ENCODE assay signal across 1 mouse cellular context in the genomic region with DNA sequence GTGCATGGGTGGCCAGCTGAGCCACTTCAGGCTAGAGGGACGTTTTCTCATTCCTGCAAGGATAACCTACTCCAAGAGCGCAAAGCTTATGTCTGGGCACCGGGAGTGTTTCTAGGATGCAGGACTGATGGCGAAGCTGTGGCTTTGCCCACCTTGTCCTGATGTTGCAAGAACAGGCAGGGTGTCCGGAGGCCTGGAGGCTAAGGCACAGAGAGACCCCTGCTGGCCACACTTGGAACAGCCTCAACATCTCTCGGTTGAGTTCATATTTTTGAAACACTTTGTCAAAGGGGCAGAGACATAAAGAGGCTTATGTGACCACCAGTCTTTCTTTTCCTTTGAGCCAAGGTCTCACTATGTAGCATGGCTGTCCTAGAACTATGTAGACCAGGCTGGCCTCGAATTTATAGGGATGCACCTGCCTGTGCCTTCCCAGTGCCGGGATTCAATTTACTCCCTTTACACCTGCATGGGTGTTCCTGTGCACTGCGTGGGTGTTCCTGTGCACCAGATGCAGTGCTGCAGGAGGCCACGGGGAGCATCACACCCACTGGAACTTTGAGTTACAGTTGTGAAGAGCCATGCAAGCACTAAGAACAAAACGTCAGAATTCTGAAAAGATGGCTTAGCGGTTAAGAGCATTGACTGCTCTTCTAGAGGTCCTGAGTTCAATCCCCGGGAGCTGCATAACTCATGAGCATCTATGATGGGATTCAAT.
TF ChIP-seq lines count a peak whose summit lies in the region.

No protein-coding gene starts in this region.

TF ChIP-seq in MEL, 35 proteins besides CTCF, POLR2A, EP300 and RAD21:
- peak; percentile 42; the same call in 1 of the 2 replicates for TF ChIP-seq SIN3A (IDR thresholded peaks at IDR 0.05; ENCODE audit: low read length)
- TF ChIP-seq USF2 (IDR thresholded peaks at IDR 0.05; ENCODE audit: borderline replicate concordance in 1 of 2, insufficient read depth in 1 of 2, low read depth in 1 of 2, low read length in 2 of 2) = no peak
- TF ChIP-seq GATA1 (IDR thresholded peaks at IDR 0.05; ENCODE audit: low read depth, low read length) = no peak
- TF ChIP-seq ZC3H11A (IDR thresholded peaks at IDR 0.05; ENCODE audit: low read depth, low read length) = peak; percentile 46
- no peak for TF ChIP-seq KAT2A (conservative IDR thresholded peaks at IDR 0.05; ENCODE audit: low read depth, low read length)
- no peak for TF ChIP-seq USF1 (IDR thresholded peaks at IDR 0.05; ENCODE audit: low read depth, low read length)
- TF ChIP-seq TBP (IDR thresholded peaks at IDR 0.05; ENCODE audit: low read depth, low read length) = 0 out of 2 replicates have a peak, but pooled peaks have one; percentile 37
- no peak for TF ChIP-seq ELF1 (IDR thresholded peaks at IDR 0.05; ENCODE audit: low read depth, low read length)
- peak; percentile 65 for TF ChIP-seq SMC3 (IDR thresholded peaks at IDR 0.05; ENCODE audit: low read depth, low read length)
- TF ChIP-seq MYC (IDR thresholded peaks at IDR 0.05; ENCODE audit: low read depth, low read length) = no peak
- no peak for TF ChIP-seq ZNF384 (IDR thresholded peaks at IDR 0.05; ENCODE audit: low read depth, low read length)
- TF ChIP-seq MAZ (IDR thresholded peaks at IDR 0.05; ENCODE audit: low read depth, low read length) = no peak
- no peak for TF ChIP-seq ZKSCAN1 (IDR thresholded peaks at IDR 0.05; ENCODE audit: low read depth, low read length)
- TF ChIP-seq BHLHE40 (IDR thresholded peaks at IDR 0.05; ENCODE audit: borderline replicate concordance, low read depth, low read length) = no peak
- no peak for TF ChIP-seq MYB (IDR thresholded peaks at IDR 0.05; ENCODE audit: low read depth, low read length)
